Mouse (Mus musculus): ENCODE measurements at regions not wholly inside any gene's neighbourhood (a gene's known extent, or its start where the extent isn't known, plus 50 kb on each side); places are given as distances from the start of the nearest gene placed in this dataset.

DNA sequence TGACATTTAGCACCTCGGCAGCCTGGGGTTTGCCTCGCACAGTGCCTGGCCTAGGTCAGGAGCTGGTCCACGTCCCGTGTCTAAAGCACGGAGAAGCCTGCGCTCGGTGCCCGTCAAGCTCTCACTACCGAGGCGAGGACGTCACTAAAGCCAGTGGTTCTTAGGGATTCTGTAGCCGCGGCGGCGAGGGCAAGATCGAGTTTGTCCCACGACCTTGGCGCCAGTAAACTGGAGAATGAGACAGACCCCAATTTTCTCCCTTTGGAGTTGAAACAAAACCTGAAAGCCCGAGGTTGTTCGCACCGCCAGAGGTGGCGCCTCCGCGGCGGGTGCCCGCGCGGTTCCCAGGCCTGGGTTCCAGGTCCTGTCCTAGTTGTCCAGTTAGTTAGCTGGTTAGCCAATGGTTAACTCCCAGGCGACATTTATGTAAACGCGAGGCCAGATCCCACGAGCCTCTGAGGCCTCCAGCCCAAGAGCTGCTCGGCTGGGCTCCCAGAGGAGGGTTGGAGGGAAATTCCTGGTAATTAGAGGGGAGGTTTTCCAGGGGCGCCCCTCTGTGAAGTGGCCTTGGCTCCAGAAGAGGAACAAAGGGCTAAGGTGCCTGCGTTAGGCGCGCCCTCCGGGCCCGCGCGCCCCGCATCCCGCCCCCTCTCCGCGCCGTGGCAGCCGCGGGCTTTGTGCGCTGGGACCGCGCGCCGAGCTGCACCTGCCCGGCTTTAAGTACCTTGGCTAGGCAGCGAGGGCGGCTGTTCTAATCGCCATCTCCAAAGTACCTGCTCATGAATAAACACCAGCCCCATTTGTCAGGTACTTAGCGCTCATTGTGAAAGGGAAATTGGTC is 74.0 kb downstream of the Rhcg start:
- Histone ChIP-seq H3K27me3 (ENCODE audit: control insufficient read depth, insufficient read depth, insufficient read length) (peaks cover 78% of the 10 kb centered on the region), H3K79me3 (ENCODE audit: low read depth) (no peaks in the 10 kb centered on the region), H3K79me2 (ENCODE audit: control insufficient read depth, insufficient read depth) (no peaks in the 10 kb centered on the region), H3ac (ENCODE audit: control insufficient read depth, insufficient read length, low read depth) (no peak overlapping the region), H3K4me3 (ENCODE audit: insufficient read depth, poor library complexity, severe bottlenecking) (no peak overlapping the region), H3K36me3 (ENCODE audit: control insufficient read depth, insufficient read depth) (no peaks in the 10 kb centered on the region)
- no peak for TF ChIP-seq FOSL1 (IDR thresholded peaks at IDR 0.05; ENCODE audit: insufficient read depth, low read length, poor library complexity, severe bottlenecking)
- TF ChIP-seq MYOD1 (IDR thresholded peaks at IDR 0.05; ENCODE audit: control insufficient read depth, insufficient read length, low read depth): no peak
- no peak for TF ChIP-seq CEBPB (IDR thresholded peaks at IDR 0.05; ENCODE audit: low read depth)
- TF ChIP-seq MYOG (IDR thresholded peaks at IDR 0.05; ENCODE audit: control insufficient read depth, extremely low read depth, insufficient read length): no peak
- TF ChIP-seq MAX (IDR thresholded peaks at IDR 0.05): no peak
- no peak for TF ChIP-seq USF1 (IDR thresholded peaks at IDR 0.05; ENCODE audit: low read depth)

DNA sequence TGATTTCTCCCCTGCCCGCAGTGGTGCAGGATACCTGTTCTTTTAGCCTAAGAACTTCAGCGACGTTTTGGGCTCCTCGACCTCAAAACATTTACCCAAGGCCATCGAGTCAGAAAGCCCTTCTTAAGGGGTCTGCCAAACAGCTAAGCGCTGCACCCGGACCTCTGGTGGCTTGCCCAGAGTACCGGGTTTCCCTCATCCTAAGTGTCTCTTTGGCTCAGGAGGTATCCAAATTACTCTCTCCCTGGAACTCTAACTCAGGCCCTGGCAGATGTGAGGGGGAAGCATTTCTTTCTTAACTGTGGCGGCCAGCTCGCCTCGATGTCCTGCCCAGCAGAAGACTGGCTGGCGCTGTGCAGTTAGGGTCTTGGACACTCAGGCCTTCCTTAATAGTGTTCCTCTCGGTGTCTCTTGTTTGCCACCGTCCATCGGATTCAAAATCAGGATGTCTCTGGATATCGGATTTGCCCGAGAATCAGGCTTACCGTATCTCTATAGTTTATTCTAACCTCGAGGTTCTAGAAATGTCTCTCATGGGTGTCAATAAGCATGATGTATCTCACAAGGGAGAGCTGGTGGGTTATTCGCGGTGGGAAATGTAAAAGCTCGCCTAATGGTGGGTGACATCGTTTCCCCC is 75.0 kb downstream of the Rhcg start:
- no peaks in the 10 kb centered on the region for H3K79me2 ChIP-seq (ENCODE audit: control insufficient read depth, insufficient read depth)
- no peak overlapping the region for H3K4me3 ChIP-seq (ENCODE audit: insufficient read depth, poor library complexity, severe bottlenecking)
- peaks cover 82% of the 10 kb centered on the region for H3K27me3 ChIP-seq (ENCODE audit: control insufficient read depth, insufficient read depth, insufficient read length)
- no peaks in the 10 kb centered on the region for H3K79me3 ChIP-seq (ENCODE audit: low read depth)
- H3K36me3 ChIP-seq (ENCODE audit: control insufficient read depth, insufficient read depth): no peaks in the 10 kb centered on the region
- TF ChIP-seq FOSL1 (IDR thresholded peaks at IDR 0.05; ENCODE audit: insufficient read depth, low read length, poor library complexity, severe bottlenecking) (no peak), MYOD1 (IDR thresholded peaks at IDR 0.05; ENCODE audit: control insufficient read depth, insufficient read length, low read depth) (no peak), MYOG (IDR thresholded peaks at IDR 0.05; ENCODE audit: control insufficient read depth, extremely low read depth, insufficient read length) (no peak), CEBPB (IDR thresholded peaks at IDR 0.05; ENCODE audit: low read depth) (no peak), MAX (IDR thresholded peaks at IDR 0.05) (no peak), CTCF (IDR thresholded peaks at IDR 0.05; ENCODE audit: control insufficient read depth, insufficient read depth, insufficient read length) (no peak)
- H3ac ChIP-seq (ENCODE audit: control insufficient read depth, insufficient read length, low read depth): no peak overlapping the region

DNA sequence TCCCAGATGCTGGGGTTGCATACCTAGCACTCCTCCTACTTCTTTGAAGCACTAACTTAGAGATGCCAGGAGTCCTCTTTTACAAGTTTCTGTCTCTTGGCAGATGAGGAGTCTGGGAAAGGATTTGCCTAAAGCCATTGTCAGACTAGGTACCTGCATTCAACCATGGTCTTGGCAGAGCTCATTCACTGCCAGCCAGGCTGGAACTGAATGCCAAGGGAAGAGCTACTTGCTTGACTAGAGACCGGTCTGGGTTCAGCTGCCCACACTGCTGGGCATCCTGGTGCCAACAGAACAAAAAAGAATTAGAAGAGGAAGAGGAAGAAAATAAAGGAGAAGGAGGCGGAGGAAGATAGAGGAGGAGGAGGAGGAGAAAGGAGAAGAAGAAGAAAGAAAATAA is 74.1 kb upstream of the Polg start:
- no peak overlapping the region for H3ac ChIP-seq (ENCODE audit: control insufficient read depth, insufficient read length, low read depth)
- no peaks in the 10 kb centered on the region for H3K36me3 ChIP-seq (ENCODE audit: control insufficient read depth, insufficient read depth)
- H3K4me3 ChIP-seq (ENCODE audit: insufficient read depth, poor library complexity, severe bottlenecking): no peak overlapping the region
- H3K79me3 ChIP-seq (ENCODE audit: low read depth): no peaks in the 10 kb centered on the region
- TF ChIP-seq MAX (IDR thresholded peaks at IDR 0.05): no peak
- peaks cover 81% of the 10 kb centered on the region for H3K27me3 ChIP-seq (ENCODE audit: control insufficient read depth, insufficient read depth, insufficient read length)
- H3K79me2 ChIP-seq (ENCODE audit: control insufficient read depth, insufficient read depth): no peaks in the 10 kb centered on the region

DNA sequence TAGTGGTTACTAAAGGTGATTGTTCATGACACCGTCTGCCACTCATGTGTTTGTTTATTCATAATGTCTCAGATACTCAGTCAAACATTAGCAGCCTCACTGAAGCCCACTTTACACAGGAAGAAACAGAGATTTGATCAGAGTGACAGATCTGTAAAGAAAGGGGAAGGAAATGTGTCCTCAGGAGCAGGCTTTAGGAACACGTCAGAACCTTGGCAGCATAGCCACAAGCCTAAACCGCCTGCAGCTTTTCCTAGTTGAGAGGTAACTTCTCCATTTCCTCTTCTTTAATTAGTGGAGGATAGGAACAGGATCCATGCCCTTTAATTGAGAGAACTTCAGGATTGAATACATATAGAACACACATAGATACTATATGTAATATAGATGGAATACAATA is 73.3 kb upstream of the Polg start:
- Histone ChIP-seq H3K79me3 (ENCODE audit: low read depth) (no peaks in the 10 kb centered on the region), H3K79me2 (ENCODE audit: control insufficient read depth, insufficient read depth) (no peaks in the 10 kb centered on the region), H3ac (ENCODE audit: control insufficient read depth, insufficient read length, low read depth) (no peak overlapping the region), H3K27me3 (ENCODE audit: control insufficient read depth, insufficient read depth, insufficient read length) (peaks cover 81% of the 10 kb centered on the region), H3K36me3 (ENCODE audit: control insufficient read depth, insufficient read depth) (no peaks in the 10 kb centered on the region), H3K4me3 (ENCODE audit: insufficient read depth, poor library complexity, severe bottlenecking) (no peak overlapping the region)
- TF ChIP-seq CTCF (IDR thresholded peaks at IDR 0.05; ENCODE audit: control insufficient read depth, insufficient read depth, insufficient read length) (no peak), MYOD1 (IDR thresholded peaks at IDR 0.05; ENCODE audit: control insufficient read depth, insufficient read length, low read depth) (no peak), FOSL1 (IDR thresholded peaks at IDR 0.05; ENCODE audit: insufficient read depth, low read length, poor library complexity, severe bottlenecking) (no peak), USF1 (IDR thresholded peaks at IDR 0.05; ENCODE audit: low read depth) (no peak), MYOG (IDR thresholded peaks at IDR 0.05; ENCODE audit: control insufficient read depth, extremely low read depth, insufficient read length) (no peak), MAX (IDR thresholded peaks at IDR 0.05) (no peak), CEBPB (IDR thresholded peaks at IDR 0.05; ENCODE audit: low read depth) (no peak)

DNA sequence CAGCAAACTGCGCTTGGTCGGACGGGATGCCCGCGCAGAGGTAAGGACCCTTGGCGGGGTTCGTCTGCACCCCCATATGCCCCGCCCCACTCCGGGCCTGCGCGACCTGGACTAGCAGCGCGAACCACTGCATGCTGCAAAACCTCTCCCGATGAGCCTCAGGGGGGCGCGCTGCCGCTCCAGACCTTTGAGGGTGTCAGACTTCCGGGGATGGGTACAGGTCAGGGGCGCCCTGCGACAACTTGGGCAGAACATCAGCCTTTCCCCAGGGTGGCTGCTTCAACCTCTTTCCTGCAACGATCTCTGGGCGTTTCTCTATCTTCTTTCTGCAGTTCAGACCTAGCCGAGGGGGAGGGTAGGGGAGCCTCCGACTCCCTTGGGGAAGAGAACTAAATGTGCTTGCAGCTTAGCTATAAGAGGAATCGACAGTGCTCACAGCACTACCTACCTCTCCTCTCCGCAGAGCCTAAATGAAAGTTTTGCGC is 70.0 kb upstream of the Polg start:
- Histone ChIP-seq H3K79me3 (ENCODE audit: low read depth) (no peaks in the 10 kb centered on the region), H3K4me3 (ENCODE audit: insufficient read depth, poor library complexity, severe bottlenecking) (no peak overlapping the region), H3ac (ENCODE audit: control insufficient read depth, insufficient read length, low read depth) (no peak overlapping the region), H3K36me3 (ENCODE audit: control insufficient read depth, insufficient read depth) (no peaks in the 10 kb centered on the region), H3K27me3 (ENCODE audit: control insufficient read depth, insufficient read depth, insufficient read length) (peaks cover 84% of the 10 kb centered on the region), H3K79me2 (ENCODE audit: control insufficient read depth, insufficient read depth) (no peaks in the 10 kb centered on the region)
- no peak for TF ChIP-seq MYOG (IDR thresholded peaks at IDR 0.05; ENCODE audit: control insufficient read depth, extremely low read depth, insufficient read length)
- TF ChIP-seq USF1 (IDR thresholded peaks at IDR 0.05; ENCODE audit: low read depth): no peak
- no peak for TF ChIP-seq MYOD1 (IDR thresholded peaks at IDR 0.05; ENCODE audit: control insufficient read depth, insufficient read length, low read depth)
- TF ChIP-seq CTCF (IDR thresholded peaks at IDR 0.05; ENCODE audit: control insufficient read depth, insufficient read depth, insufficient read length): no peak
- no peak for TF ChIP-seq CEBPB (IDR thresholded peaks at IDR 0.05; ENCODE audit: low read depth)
- no peak for TF ChIP-seq MAX (IDR thresholded peaks at IDR 0.05)
- no peak for TF ChIP-seq FOSL1 (IDR thresholded peaks at IDR 0.05; ENCODE audit: insufficient read depth, low read length, poor library complexity, severe bottlenecking)
